Mouse (Mus musculus) lung, embryonic 14.5 days (tissue): ENCODE measurements at regions not wholly inside any gene's neighbourhood (a gene's known extent, or its start where the extent isn't known, plus 50 kb on each side); places are given as distances from the start of the nearest gene placed in this dataset.

Experiments
- ATAC-seq: fragments of 200-750 bp; cut with Nextera tagmentation; 2 replicates; pipeline ENCODE4 v1.8.0; 2017; ENCODE audit warnings: mild to moderate bottlenecking, moderate TSS enrichment, moderate library complexity; ENCODE audit not compliant: insufficient read depth
- DNase-seq: peaks from one replicate; pipeline ENCODE4 v3.0.0-alpha.2; 2015
- H3K27ac ChIP-seq: fragments of 300-500 bp; sonication (generic); 2 replicates; pipeline ENCODE4 v1.5.1; 2014; ENCODE audit warnings: low read depth, mild to moderate bottlenecking, moderate library complexity
- H3K27me3 ChIP-seq: fragments of 300-500 bp; sonication (generic); 2 replicates; pipeline ENCODE4 v1.6.1; 2014; ENCODE audit warnings: low read length, control low read depth; ENCODE audit not compliant: insufficient read depth
- H3K36me3 ChIP-seq: fragments of 300-500 bp; sonication (generic); 2 replicates; pipeline ENCODE4 v1.6.1; 2014; ENCODE audit warnings: control low read depth; ENCODE audit not compliant: insufficient read depth
- H3K4me1 ChIP-seq: fragments of 300-500 bp; sonication (generic); 2 replicates; pipeline ENCODE4 v1.6.1; 2014; ENCODE audit warnings: antibody characterized with exemption, control low read depth; ENCODE audit not compliant: insufficient read depth
- H3K4me2 ChIP-seq: fragments of 300-500 bp; sonication (generic); 2 replicates; pipeline ENCODE4 v1.6.1; 2014; ENCODE audit warnings: mild to moderate bottlenecking
- H3K4me3 ChIP-seq: fragments of 300-500 bp; sonication (generic); 2 replicates; pipeline ENCODE4 v1.5.1; 2014; ENCODE audit warnings: low read depth, low read length
- H3K9ac ChIP-seq: fragments of 300-500 bp; sonication (generic); 2 replicates; pipeline ENCODE4 v1.6.1; 2014
- H3K9me3 ChIP-seq: fragments of 300-500 bp; sonication (generic); 2 replicates; pipeline ENCODE4 v1.6.1; 2016; ENCODE audit warnings: low read depth, low read length, control low read depth
- CTCF ChIP-seq: IDR thresholded peaks from 2 replicates; pipeline ENCODE4 v1.5.1; 2016; ENCODE audit warnings: antibody characterized with exemption, low read depth
- WGBS: fragments of 180-500 bp; shearing (Covaris S2); extraction: QIAGEN DNeasy Blood & Tissue Kit; methylation state at CpG from one replicate; pipeline ENCODE4 v1.1.7; 2014; 5-methylcytosine and 5-hydroxymethylcytosine counted together

DNA sequence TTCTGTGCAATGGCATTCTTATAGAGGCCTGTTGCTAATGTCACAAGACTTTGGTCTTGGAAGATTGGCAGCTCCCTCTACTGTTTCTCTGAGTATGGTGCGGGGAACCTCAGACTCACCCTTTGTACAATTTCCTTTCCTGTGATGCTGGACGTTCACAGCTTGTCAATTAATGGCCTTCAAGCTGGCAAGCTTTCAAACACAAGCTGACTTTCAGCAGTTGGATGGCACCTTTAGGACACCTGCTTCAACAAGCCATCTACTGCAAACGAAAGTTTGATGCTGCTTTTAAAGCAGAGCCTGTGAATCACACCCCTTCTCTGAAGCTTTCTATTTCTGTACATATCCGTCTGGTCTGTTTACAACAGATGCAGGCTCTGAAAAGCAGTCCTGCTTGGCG lies 841.0 kb upstream of the Ptprd start:
- WGBS = 47% methylated on average over 5 of the region's 5 CpGs
- H3K4me2 ChIP-seq = no peak overlapping the region

More for the DNA sequence above, 841.0 kb upstream of the Ptprd start:
- Histone ChIP-seq H3K9me3 (no peaks in the 10 kb centered on the region), H3K4me3 (no peak overlapping the region), H3K9ac (no peak overlapping the region), H3K27ac (no peak overlapping the region), H3K36me3 (no peaks in the 10 kb centered on the region), H3K27me3 (no peaks in the 10 kb centered on the region), H3K4me1 (no peaks in the 10 kb centered on the region)
- ATAC-seq = no peak
- peak; percentile 9 for DNase-seq
- TF ChIP-seq CTCF = peak; percentile 26; the same call in 1 of the 2 replicates
